Mouse (Mus musculus) neutrophil, adult 83 days (primary cell): ENCODE data around the gene Cldn34b2. TPM values are rescaled to one million over a fixed set of nuclear protein-coding genes. Genes with fewer than 3 reads are reported as not detected.

ENCODE experiments used
- total RNA-seq, 2 experiments: library from RNA; stranded (reverse); gene quantifications; one replicate each; pipeline ENCODE4 v1.2.4; 2023

Gene Cldn34b2
- not detected for total RNA-seq

GRCm38 (mm10) chrX:155128312-155128711 lies at the start of gene Cldn34b2:
Gene Cldn34b2 (minus strand): TSS chrX:155128412.

GRCm38 (mm10) chrX:155093566-155093965 lies 34.6 kb downstream of the Cldn34b2 start, which contains the start of gene Magea2:
Gene Magea2 (minus strand): TSS chrX:155093666.

GRCm38 (mm10) chrX:155089693-155090092 lies 38.5 kb downstream of the Cldn34b2 start, which contains the start of gene Magea1:
Gene Magea1 (minus strand): TSS chrX:155089793.

Other genes with a start within 250 kb of the Cldn34b2 start
- gene Cldn34b1, start 238.1 kb downstream of the Cldn34b2 start, total RNA-seq = not detected
- gene Magea6, start 192.4 kb downstream of the Cldn34b2 start, total RNA-seq = not detected
- not detected for gene Magea3, start 178.9 kb downstream of the Cldn34b2 start, total RNA-seq
- not detected for gene Magea8, start 132.6 kb downstream of the Cldn34b2 start, total RNA-seq
- not detected for gene Magea5, start 65.3 kb downstream of the Cldn34b2 start, total RNA-seq
- gene Magea1, start 38.6 kb downstream of the Cldn34b2 start, total RNA-seq = not detected
- not detected for gene Magea2, start 34.7 kb downstream of the Cldn34b2 start, total RNA-seq
- gene Sat1, start 88.0 kb upstream of the Cldn34b2 start, total RNA-seq = 100 to 1,000 TPM; 704 to 802 TPM
- gene Acot9, start 134.0 kb upstream of the Cldn34b2 start, total RNA-seq = 10 to 100 TPM; 44.1 to 52.6 TPM
- 10 to 100 TPM; 25.4 to 28.8 TPM for gene Prdx4, start 212.3 kb upstream of the Cldn34b2 start, total RNA-seq